Mouse (Mus musculus) frontal cortex, postnatal 10 days (tissue): Measurements from ENCODE around the gene Cd19.

Source experiments
- DNase-seq, 2 experiments: peaks; one replicate each; pipeline ENCODE4 v3.0.0; 2022; ENCODE audit warnings: low spot score in 2 of 2, mixed read lengths in 1 of 2

Cd19 gene

GRCm38 (mm10) chr7:126383565-126383964 is 31.1 kb downstream of the Cd19 start:
- DNase-seq: no peak

- peak; percentile 96 for DNase-seq
Measured at GRCm38 (mm10) chr7:126377278-126378158, 37.2 kb downstream of the Cd19 start, which contains the start of gene Spns1. Gene Spns1, minus strand, starts transcription at chr7:126377450.

GRCm38 (mm10) chr7:126376903-126377277 is 37.8 kb downstream of the Cd19 start:
- no peak for DNase-seq

- DNase-seq: no peak
Measured at GRCm38 (mm10) chr7:126375012-126375411, 39.7 kb downstream of the Cd19 start.

GRCm38 (mm10) chr7:126374526-126374925 is 40.2 kb downstream of the Cd19 start:
- DNase-seq: no peak

- no peak for DNase-seq
Measured at GRCm38 (mm10) chr7:126373007-126373406, 41.7 kb downstream of the Cd19 start.

- DNase-seq: no peak
Measured at GRCm38 (mm10) chr7:126369393-126369792, 45.3 kb downstream of the Cd19 start, which contains the start of gene Lat. Gene Lat, minus strand, starts transcription at chr7:126369570.

- no peak for DNase-seq
Measured at GRCm38 (mm10) chr7:126368367-126368766, 46.3 kb downstream of the Cd19 start.

GRCm38 (mm10) chr7:126367636-126368035 is 47.1 kb downstream of the Cd19 start:
- no peak for DNase-seq

- DNase-seq: no peak
Measured at GRCm38 (mm10) chr7:126363038-126363437, 51.7 kb downstream of the Cd19 start.

GRCm38 (mm10) chr7:126359049-126359448 is 55.6 kb downstream of the Cd19 start:
- no peak for DNase-seq
